Mouse (Mus musculus) urinary bladder, postnatal 4 days (tissue): ENCODE data around the gene Smad5.

Experiments used
- DNase-seq, 2 experiments: peaks; one replicate each; pipeline ENCODE4 v3.0.0; 2021 to 2022; ENCODE audit warnings: low spot score in 2 of 2

Smad5 gene

GRCm38 (mm10) chr13:56702469-56703221 is at the start of gene Smad5:
Smad5 (plus strand) TSS chr13:56703010.
- peak; percentile 89 for DNase-seq

- DNase-seq: no peak
Observed at GRCm38 (mm10) chr13:56654176-56654575, 48.6 kb upstream of the Smad5 start.

- peak; percentile 63 to 83 for DNase-seq
Observed at GRCm38 (mm10) chr13:56657946-56658512, 44.8 kb upstream of the Smad5 start.

GRCm38 (mm10) chr13:56658931-56659330 is 43.9 kb upstream of the Smad5 start:
- no peak for DNase-seq

GRCm38 (mm10) chr13:56661914-56662621 is 40.7 kb upstream of the Smad5 start:
- no peak for DNase-seq

GRCm38 (mm10) chr13:56664256-56665170 is 38.3 kb upstream of the Smad5 start:
- DNase-seq: no peak

GRCm38 (mm10) chr13:56671206-56671605 is 31.6 kb upstream of the Smad5 start:
- no peak for DNase-seq

- no peak for DNase-seq
Observed at GRCm38 (mm10) chr13:56677731-56678130, 25.1 kb upstream of the Smad5 start.

GRCm38 (mm10) chr13:56678188-56678787 is 24.5 kb upstream of the Smad5 start:
- DNase-seq: no peak

GRCm38 (mm10) chr13:56678826-56679504 is 23.8 kb upstream of the Smad5 start:
- no peak for DNase-seq

GRCm38 (mm10) chr13:56681924-56682323 is 20.9 kb upstream of the Smad5 start:
- DNase-seq: no peak

- no peak for DNase-seq
Observed at GRCm38 (mm10) chr13:56682326-56682725, 20.5 kb upstream of the Smad5 start.

GRCm38 (mm10) chr13:56683306-56683705 is 19.5 kb upstream of the Smad5 start:
- no peak for DNase-seq

- no peak for DNase-seq
Observed at GRCm38 (mm10) chr13:56692011-56692410, 10.8 kb upstream of the Smad5 start.

- no peak for DNase-seq
Observed at GRCm38 (mm10) chr13:56692644-56693043, 10.2 kb upstream of the Smad5 start.

- no peak for DNase-seq
Observed at GRCm38 (mm10) chr13:56695701-56696100, 7.1 kb upstream of the Smad5 start.

GRCm38 (mm10) chr13:56696699-56697098 is 6.1 kb upstream of the Smad5 start:
- DNase-seq: no peak

GRCm38 (mm10) chr13:56697171-56697570 is 5.6 kb upstream of the Smad5 start:
- no peak for DNase-seq

GRCm38 (mm10) chr13:56698391-56698790 is 4.4 kb upstream of the Smad5 start:
- DNase-seq: peak in 1 of 2 experiments; percentile 26

GRCm38 (mm10) chr13:56699370-56699769 is 3.4 kb upstream of the Smad5 start:
- DNase-seq: no peak

GRCm38 (mm10) chr13:56700981-56701380 is 1.8 kb upstream of the Smad5 start:
- DNase-seq: no peak
